Mouse (Mus musculus): ENCODE data around the gene Fbxo40. TPM values are rescaled to one million over a fixed set of nuclear protein-coding genes. Genes with fewer than 3 reads are reported as not detected.

The Fbxo40 gene
- polyA plus RNA-seq, 1 experiment from 2014 or later = 0.29 TPM

DNA sequence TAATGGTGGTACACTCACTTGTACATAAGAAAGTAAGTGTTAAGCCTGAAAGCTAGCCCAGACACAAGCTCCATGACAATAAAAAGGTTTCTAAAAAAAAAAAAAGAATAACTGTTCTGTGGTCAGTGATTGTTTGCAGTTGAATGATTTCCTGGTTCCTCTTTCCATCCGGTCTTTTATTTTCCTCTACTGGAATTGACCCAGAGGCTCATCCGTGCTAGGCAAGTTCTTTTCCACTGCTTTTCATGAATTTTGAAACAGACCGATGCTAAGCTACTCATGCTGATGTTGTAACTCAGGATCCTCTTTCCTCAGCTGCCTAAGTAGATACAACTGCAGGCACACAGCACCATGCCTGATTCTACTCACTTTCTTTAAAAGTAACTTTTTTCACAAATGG is 69.9 kb downstream of the Fbxo40 start:
- Histone ChIP-seq H3K4me3 (replicated peaks) (no peak overlapping the region), H3K4me2 (replicated peaks) (no peak overlapping the region), H3K4me1 (no peaks in the 10 kb centered on the region), H3K9me3 (replicated peaks) (no peaks in the 10 kb centered on the region), H3K9ac (no peak overlapping the region), H3K27me3 (no peaks in the 10 kb centered on the region), H3K27ac (replicated peaks) (no peak overlapping the region), H3K36me3 (peaks cover 73% of the 10 kb centered on the region)
- WGBS = 82% methylated on average over 3 of the region's 3 CpGs
- no peak for ATAC-seq (ENCODE audit: insufficient number of reproducible peaks, low FRiP score, low TSS enrichment, low read depth)

DNA sequence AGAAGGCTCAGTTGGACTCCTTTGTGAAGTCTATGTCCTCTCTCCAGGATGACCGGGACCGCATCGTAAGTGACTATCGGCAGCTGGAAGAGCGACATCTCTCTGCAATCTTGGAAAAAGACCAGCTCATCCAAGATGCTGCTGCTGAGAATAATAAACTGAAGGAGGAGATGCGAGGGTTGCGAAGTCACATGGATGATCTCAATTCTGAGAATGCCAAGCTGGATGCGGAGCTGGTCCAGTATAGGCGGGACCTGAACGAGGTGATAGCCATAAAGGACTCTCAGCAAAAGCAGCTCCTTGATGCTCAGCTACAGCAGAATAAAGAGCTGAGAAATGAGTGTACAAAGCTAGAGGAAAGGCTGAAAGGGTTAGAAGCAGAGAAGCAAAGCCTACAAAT is 71.8 kb downstream of the Fbxo40 start:
- Histone ChIP-seq H3K4me2 (replicated peaks) (no peak overlapping the region), H3K27ac (replicated peaks) (no peak overlapping the region), H3K27me3 (no peaks in the 10 kb centered on the region), H3K36me3 (peaks cover 80% of the 10 kb centered on the region), H3K9me3 (replicated peaks) (no peaks in the 10 kb centered on the region), H3K9ac (no peak overlapping the region), H3K4me3 (replicated peaks) (no peak overlapping the region), H3K4me1 (no peaks in the 10 kb centered on the region)
- WGBS = 95% methylated on average over 10 of the region's 10 CpGs
- no peak for ATAC-seq (ENCODE audit: insufficient number of reproducible peaks, low FRiP score, low TSS enrichment, low read depth)

DNA sequence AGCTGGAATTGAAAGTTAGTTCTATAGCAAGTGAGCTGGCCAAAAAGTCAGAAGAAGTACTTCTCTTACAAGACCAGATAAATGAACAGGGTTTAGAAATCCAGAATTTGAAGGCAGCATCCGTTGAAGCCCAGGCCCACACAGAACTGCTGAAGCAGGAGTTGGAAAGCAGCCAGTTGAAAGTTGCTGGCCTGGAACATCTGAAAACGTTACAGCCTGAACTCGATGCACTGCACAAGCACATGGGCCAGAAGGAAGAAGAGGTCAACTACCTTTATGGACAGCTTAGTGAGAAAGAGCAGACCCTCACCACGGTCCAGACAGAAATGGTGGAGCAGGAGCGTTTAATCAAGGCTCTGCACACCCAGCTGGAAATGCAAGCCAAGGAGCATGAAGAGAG is 76.1 kb downstream of the Fbxo40 start:
- peaks cover 85% of the 10 kb centered on the region for H3K36me3 ChIP-seq
- no peaks in the 10 kb centered on the region for H3K4me1 ChIP-seq
- no peak overlapping the region for H3K4me3 ChIP-seq (replicated peaks)
- H3K4me2 ChIP-seq (replicated peaks) = no peak overlapping the region
- no peak overlapping the region for H3K9ac ChIP-seq
- WGBS = 75% methylated on average over 5 of the region's 5 CpGs
- no peak overlapping the region for H3K27ac ChIP-seq (replicated peaks)
- ATAC-seq (ENCODE audit: insufficient number of reproducible peaks, low FRiP score, low TSS enrichment, low read depth) = no peak; the same call in 1 of the 2 replicates
- H3K27me3 ChIP-seq = no peaks in the 10 kb centered on the region
- H3K9me3 ChIP-seq (replicated peaks) = no peaks in the 10 kb centered on the region

Other genes starting within 250 kb of the Fbxo40 start
- 7.1 and 9.7 TPM in 2 replicates for gene Slc15a2, start 205.5 kb downstream of the Fbxo40 start, polyA plus RNA-seq (2015; fragmentation: Nextera tagmentation; extraction: Ambion mirVana)
- 36.5 and 38.2 TPM in 2 replicates for gene Iqcb1, start 162.1 kb downstream of the Fbxo40 start, polyA plus RNA-seq (2015; fragmentation: Nextera tagmentation; extraction: Ambion mirVana)
- gene Eaf2, start 115.5 kb downstream of the Fbxo40 start, polyA plus RNA-seq (2015; fragmentation: Nextera tagmentation; extraction: Ambion mirVana) = 7.5 and 8.1 TPM in 2 replicates
- 125 and 137 TPM in 2 replicates for gene Golgb1, start 115.3 kb downstream of the Fbxo40 start, polyA plus RNA-seq (2015; fragmentation: Nextera tagmentation; extraction: Ambion mirVana)
- gene Hcls1, start 55.5 kb downstream of the Fbxo40 start, polyA plus RNA-seq (2015; fragmentation: Nextera tagmentation; extraction: Ambion mirVana) = 7.7 and 9.4 TPM in 2 replicates
- 4.9 and 5.3 TPM in 2 replicates for gene Polq, start 21.3 kb upstream of the Fbxo40 start, polyA plus RNA-seq (2015; fragmentation: Nextera tagmentation; extraction: Ambion mirVana)